In genomic region chr2:22864394-22865037, GRCm38 (mm10) we compare ENCODE assay signal across 8 mouse cellular contexts. TPM values are rescaled to one million over a fixed set of nuclear protein-coding genes. Genes with fewer than 3 reads are reported as not detected.
DNase-seq lines count a peak whose midpoint lies in the region; ATAC-seq and TF ChIP-seq lines count a peak whose summit lies in the region.
"Not testable (repeated sequence)": the region's sequence is repeated elsewhere in the genome, so short reads cannot be mapped to it uniquely, and the experiment has no call there.

No protein-coding gene starts in this region.

- peak; percentile 90 for TF ChIP-seq CTCF in layer of hippocampus, adult 2 months (conservative IDR thresholded peaks at IDR 0.05)
- TF ChIP-seq CTCF in lung, embryonic 14.5 days (IDR thresholded peaks at IDR 0.05; ENCODE audit: low read depth): peak; percentile 84
- TF ChIP-seq CTCF in thymus, adult 2 months (IDR thresholded peaks at IDR 0.05; ENCODE audit: borderline replicate concordance, control insufficient read depth, extremely low read depth, insufficient read depth, low read length, poor library complexity): peak; percentile 56; the same call in 1 of the 2 replicates

- H3K4me2 ChIP-seq in forebrain, embryonic 14.5 days (ENCODE audit: low read length); lung, embryonic 14.5 days: not testable (repeated sequence)

- not testable (repeated sequence) for H3K27me3 ChIP-seq in forebrain, embryonic 14.5 days (replicated peaks; ENCODE audit: control insufficient read depth, insufficient read depth, low read length); lung, embryonic 14.5 days (ENCODE audit: insufficient read depth, low read length); thymus, adult 2 months (ENCODE audit: control insufficient read depth, insufficient read depth, low read length)

- not testable (repeated sequence) for H3K9me3 ChIP-seq in ES-E14 (ENCODE audit: control insufficient read depth, insufficient read depth, low read depth, low read length); forebrain, embryonic 14.5 days (replicated peaks; ENCODE audit: control insufficient read depth, low read length); lung, embryonic 14.5 days (ENCODE audit: low read depth, low read length)

- H3K9ac ChIP-seq in ES-E14 (ENCODE audit: insufficient read depth, low read depth, low read length, poor library complexity, severe bottlenecking); forebrain, embryonic 14.5 days (ENCODE audit: low read length); lung, embryonic 14.5 days: not testable (repeated sequence)

- H3K4me1 ChIP-seq in ES-E14 (ENCODE audit: control insufficient read depth in 2 of 2, insufficient read depth in 2 of 2, low read length in 2 of 2, poor library complexity in 1 of 2); forebrain, embryonic 14.5 days (ENCODE audit: control insufficient read depth, insufficient read depth, low read length); lung, embryonic 14.5 days (ENCODE audit: insufficient read depth); thymus, adult 2 months (replicated peaks; ENCODE audit: control insufficient read depth, insufficient read depth, low read length): not testable (repeated sequence)

- not testable (repeated sequence) for H3K27ac ChIP-seq in ES-E14 (ENCODE audit: insufficient read depth, low read depth, low read length, poor library complexity, severe bottlenecking); forebrain, embryonic 14.5 days (ENCODE audit: low read depth, low read length); layer of hippocampus, adult 2 months; lung, embryonic 14.5 days (ENCODE audit: low read depth); thymus, adult 2 months (ENCODE audit: control insufficient read depth, insufficient read depth, low read length)

- not testable (repeated sequence) for H3K36me3 ChIP-seq in ES-E14 (ENCODE audit: control insufficient read depth, insufficient read depth, low read length, poor library complexity, severe bottlenecking); forebrain, embryonic 14.5 days (ENCODE audit: control insufficient read depth, insufficient read depth, low read length); lung, embryonic 14.5 days (ENCODE audit: insufficient read depth)
- H3K36me3 ChIP-seq in thymus, adult 2 months (ENCODE audit: control insufficient read depth, insufficient read depth, low read length): peaks cover 33% of the 10 kb centered on the region

- WGBS in forebrain, embryonic 14.5 days: 3% methylated on average over 6 of the region's 6 CpGs
- 2% methylated on average over 6 of the region's 6 CpGs for WGBS in lung, embryonic 14.5 days
- WGBS in thymus, adult 2 months: 18% methylated on average over 6 of the region's 6 CpGs

- H3K4me3 ChIP-seq in ES-E14 (ENCODE audit: insufficient read depth in 1 of 2, low read depth in 1 of 2, low read length in 2 of 2, poor library complexity in 1 of 2, severe bottlenecking in 1 of 2); forebrain, embryonic 14.5 days (ENCODE audit: low read depth, low read length); layer of hippocampus, adult 2 months; lung, embryonic 14.5 days (ENCODE audit: low read depth, low read length); thymus, adult 2 months (ENCODE audit: control insufficient read depth, insufficient read depth, low read length): not testable (repeated sequence)

- peak; percentile 98 for ATAC-seq in forebrain, embryonic 14.5 days
- peak; percentile 91 for ATAC-seq in lung, embryonic 14.5 days (ENCODE audit: insufficient read depth)

- TF ChIP-seq POLR2A in thymus, adult 2 months (IDR thresholded peaks at IDR 0.05; ENCODE audit: control insufficient read depth, extremely low read depth, insufficient read depth, low read length, poor library complexity): not testable (repeated sequence)

- DNase-seq in ES-E14 (ENCODE audit: low read depth, low spot score): peak; percentile 47
- DNase-seq in cerebellum, adult 11 months: peak; percentile 37
- peak; percentile 84 for DNase-seq in forebrain, embryonic 14.5 days (ENCODE audit: low spot score)
- peak; percentile 82 for DNase-seq in heart, postnatal 4 days
- peak; percentile 78 to 84 for DNase-seq in layer of hippocampus, adult 2 months (ENCODE audit: low spot score in 2 of 2)
- DNase-seq in lung, embryonic 14.5 days: peak; percentile 83
- peak; percentile 2 for DNase-seq in ovary, adult 18-20 months (ENCODE audit: low spot score)
- peak; percentile 62 for DNase-seq in thymus, adult 2 months

- in situ Hi-C loops in ES-E14 (cut with MboI; ENCODE audit: low sequenced_read_pairs in 2 of 2, unreplicated experiment in 2 of 2): loop anchor here (25.0 kb wide), 2 partner anchors 902 to 927 kb away; no protein-coding TSS in a partner anchor

TF ChIP-seq in ES-E14, 5 proteins besides CTCF, POLR2A, EP300 and RAD21:
- TF ChIP-seq ZC3H11A (IDR thresholded peaks at IDR 0.05; ENCODE audit: borderline replicate concordance, low read depth, low read length): peak; percentile 95

RNA-seq across cellular contexts. Expression of gene Pdss1, which starts 30.8 kb away (rescaled TPM):
- 30.4 and 31.9 TPM in 2 replicates for total RNA-seq in ES-E14 (2012; rRNA removed)
- 21.4 and 25.1 TPM in 2 replicates for polyA plus RNA-seq in forebrain, embryonic 14.5 days (2014; fragmentation: Nextera tagmentation; extraction: Ambion mirVana)
- 10 to 100 TPM; 37.8 to 42.6 TPM for total RNA-seq in heart, postnatal 4 days (2021)
- 10 to 100 TPM; 16.2 to 19.9 TPM for total RNA-seq in layer of hippocampus, adult 2 months (2021)
- 24.3 and 28.1 TPM in 2 replicates for polyA plus RNA-seq in lung, embryonic 14.5 days (2014; fragmentation: Nextera tagmentation; extraction: Ambion mirVana)
- 6.4 and 7.1 TPM in 2 replicates for polyA plus RNA-seq in thymus, adult 2 months (2012; rRNA removed)

Comparison
In these comparisons a context has a peak if more than half of its experiments do, and no peak if none do; other contexts are left out.
1. DNase-seq: peak in every context shown above with its lines; median percentile 84 in forebrain, embryonic 14.5 days; 83 in lung, embryonic 14.5 days; 82 in heart, postnatal 4 days; 81 in layer of hippocampus, adult 2 months; 62 in thymus, adult 2 months; 47 in ES-E14; 37 in cerebellum, adult 11 months; 2 in ovary, adult 18-20 months.